Mouse (Mus musculus) ZHBTc4 (cell line): Measurements from ENCODE around the gene Serpina10.
A peak's percentile ranks its signal among the peaks of the same experiment; 100 is the strongest.
"Not testable (repeated sequence)": the region's sequence is repeated elsewhere in the genome, so short reads cannot be mapped to it uniquely, and the experiment has no call there.

Experiments used
- DNase-seq: peaks from one replicate; pipeline ENCODE4 v3.0.0-alpha.2; 2011; ENCODE audit warnings: low read depth, low spot score

Serpina10 gene

GRCm38 (mm10) chr12:103631203-103631612 is at the start of gene Serpina10:
TSS of gene Serpina10 (minus strand) at chr12:103631444.
- DNase-seq, result no peak

- DNase-seq, result not testable (repeated sequence)
These were observed 48.6 kb upstream of the Serpina10 start for GRCm38 (mm10) chr12:103679853-103680252.

GRCm38 (mm10) chr12:103676039-103676438 is 44.8 kb upstream of the Serpina10 start, which contains the start of gene Serpina16:
TSS of gene Serpina16 (minus strand) at chr12:103676139.
- no peak for DNase-seq

- DNase-seq, result no peak
These were observed 41.9 kb upstream of the Serpina10 start for GRCm38 (mm10) chr12:103673179-103673578.

- DNase-seq, result no peak
These were observed 40.2 kb upstream of the Serpina10 start for GRCm38 (mm10) chr12:103671483-103671882.

- DNase-seq, result no peak
These were observed 39.7 kb upstream of the Serpina10 start for GRCm38 (mm10) chr12:103670964-103671363.

- DNase-seq, result no peak
These were observed 39.1 kb upstream of the Serpina10 start for GRCm38 (mm10) chr12:103670344-103670743.

GRCm38 (mm10) chr12:103665286-103665685 is 34.0 kb upstream of the Serpina10 start:
- no peak for DNase-seq

GRCm38 (mm10) chr12:103662053-103662452 is 30.8 kb upstream of the Serpina10 start:
- not testable (repeated sequence) for DNase-seq

GRCm38 (mm10) chr12:103660076-103660475 is 28.8 kb upstream of the Serpina10 start:
- DNase-seq, result no peak

GRCm38 (mm10) chr12:103659171-103659570 is 27.9 kb upstream of the Serpina10 start:
- no peak for DNase-seq

- DNase-seq, result no peak
These were observed 26.7 kb upstream of the Serpina10 start for GRCm38 (mm10) chr12:103657991-103658390.

- no peak for DNase-seq
These were observed 25.8 kb upstream of the Serpina10 start, which contains the start of gene Serpina6 for GRCm38 (mm10) chr12:103656848-103657626. TSS of gene Serpina6 (minus strand) at chr12:103657212.

GRCm38 (mm10) chr12:103655123-103656044 is 24.1 kb upstream of the Serpina10 start:
- DNase-seq, result no peak

- no peak for DNase-seq
These were observed 22.6 kb upstream of the Serpina10 start for GRCm38 (mm10) chr12:103653836-103654235.

GRCm38 (mm10) chr12:103646314-103646713 is 15.1 kb upstream of the Serpina10 start:
- DNase-seq, result no peak

GRCm38 (mm10) chr12:103644601-103645000 is 13.4 kb upstream of the Serpina10 start:
- DNase-seq, result no peak

GRCm38 (mm10) chr12:103643818-103644217 is 12.6 kb upstream of the Serpina10 start:
- no peak for DNase-seq

GRCm38 (mm10) chr12:103643336-103643735 is 12.1 kb upstream of the Serpina10 start:
- peak; percentile 71 for DNase-seq

- DNase-seq, result no peak
These were observed 4.6 kb upstream of the Serpina10 start for GRCm38 (mm10) chr12:103635846-103636245.

GRCm38 (mm10) chr12:103634430-103634829 is 3.2 kb upstream of the Serpina10 start:
- no peak for DNase-seq

GRCm38 (mm10) chr12:103616860-103617261 is 14.4 kb downstream of the Serpina10 start:
- DNase-seq, result no peak
